8 mouse cellular contexts compared by ENCODE assay signal in the genomic region with DNA sequence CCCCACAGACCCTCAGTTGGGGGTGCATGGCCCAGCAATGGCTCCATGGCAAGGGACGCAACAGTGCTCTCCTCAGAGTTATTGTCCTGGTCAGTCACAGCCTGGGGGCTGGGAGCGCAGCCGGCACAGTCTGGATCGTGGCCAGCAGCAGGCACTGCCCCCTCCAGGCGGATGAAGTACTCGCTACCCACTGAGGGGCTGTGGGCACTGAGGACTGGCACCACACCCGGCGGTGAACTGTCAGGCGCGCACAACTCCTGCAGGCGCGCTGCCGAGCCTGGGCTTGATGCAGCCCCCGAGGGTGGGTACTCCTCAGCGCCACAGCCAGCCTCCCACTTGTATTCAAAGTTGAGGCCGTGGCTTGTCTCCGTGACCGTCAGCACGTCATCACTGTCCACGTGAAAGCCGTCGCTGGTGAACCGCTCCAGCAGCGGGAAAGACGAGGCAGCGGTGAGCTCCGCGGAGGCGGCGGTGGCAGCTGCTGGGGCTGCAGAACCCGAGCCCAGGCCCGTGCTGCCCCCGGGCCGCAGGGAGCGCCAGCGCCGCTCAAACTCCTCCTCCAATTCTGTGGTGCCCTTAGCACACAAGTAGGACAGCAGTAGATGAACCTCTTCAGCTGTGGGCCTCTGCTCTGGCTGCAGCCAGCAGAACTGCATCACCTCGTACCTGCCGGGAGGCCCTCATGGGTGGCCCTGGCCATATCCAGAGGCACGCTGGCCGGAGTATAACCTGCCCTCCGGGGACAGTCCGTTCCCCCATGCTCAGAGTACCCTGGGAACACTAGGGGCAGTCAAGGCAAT. TPM values are rescaled to one million over a fixed set of nuclear protein-coding genes. Genes with fewer than 3 reads are reported as not detected.
DNase-seq lines count a peak whose midpoint lies in the region; ATAC-seq and TF ChIP-seq lines count a peak whose summit lies in the region.

No protein-coding gene starts in this region.

- H3K27me3 ChIP-seq in heart, postnatal 0 days (ENCODE audit: control insufficient read depth, insufficient read depth, low read length) = peaks cover 21% of the 10 kb centered on the region; the same call in 1 of the 2 replicates
- no peaks in the 10 kb centered on the region; the same call in none of the 2 replicates for H3K27me3 ChIP-seq in midbrain, embryonic 11.5 days (ENCODE audit: control insufficient read depth, insufficient read depth, low read length)

- peak overlapping the region; percentile 52 for H3K4me2 ChIP-seq in heart, postnatal 0 days (ENCODE audit: low read depth, low read length)
- peak overlapping the region; percentile 17; the same call in 1 of the 2 replicates for H3K4me2 ChIP-seq in midbrain, embryonic 11.5 days

- ATAC-seq in heart, postnatal 0 days (ENCODE audit: insufficient read depth, low read depth) = peak; percentile 30; the same call in 1 of the 2 replicates
- ATAC-seq in midbrain, embryonic 11.5 days (ENCODE audit: low FRiP score) = peak; percentile 8; the same call in 1 of the 2 replicates
- ATAC-seq in megakaryocyte-erythroid progenitor cell, adult 5-6 weeks (replicated peaks; ENCODE audit: low FRiP score, low TSS enrichment, poor library complexity, severe bottlenecking) = no peak

- no peaks in the 10 kb centered on the region for H3K36me3 ChIP-seq in heart, postnatal 0 days (replicated peaks; ENCODE audit: control insufficient read depth, insufficient read depth, low read length)
- no peaks in the 10 kb centered on the region for H3K36me3 ChIP-seq in midbrain, embryonic 11.5 days (ENCODE audit: control insufficient read depth, insufficient read depth, low read length)

- no peaks in the 10 kb centered on the region for H3K9me3 ChIP-seq in heart, postnatal 0 days (replicated peaks; ENCODE audit: control insufficient read depth, low read length)
- H3K9me3 ChIP-seq in midbrain, embryonic 11.5 days (ENCODE audit: control insufficient read depth, low read length) = no peaks in the 10 kb centered on the region

- no peak overlapping the region for H3K9ac ChIP-seq in heart, postnatal 0 days (replicated peaks; ENCODE audit: low read depth, low read length)
- H3K9ac ChIP-seq in midbrain, embryonic 11.5 days (ENCODE audit: low read length) = no peak overlapping the region

- H3K4me3 ChIP-seq in heart, postnatal 0 days (ENCODE audit: low read depth, low read length) = peak overlapping the region; percentile 24; the same call in 1 of the 2 replicates
- no peak overlapping the region for H3K4me3 ChIP-seq in midbrain, embryonic 11.5 days (ENCODE audit: low read depth, low read length)

- no peak overlapping the region for H3K27ac ChIP-seq in heart, postnatal 0 days (ENCODE audit: low read depth)
- H3K27ac ChIP-seq in midbrain, embryonic 11.5 days (ENCODE audit: low read depth, low read length) = no peak overlapping the region

- 32% methylated on average over 43 of the region's 43 CpGs for WGBS in heart, postnatal 0 days
- WGBS in midbrain, embryonic 11.5 days = 42% methylated on average over 43 of the region's 43 CpGs

- peaks cover 4% of the 10 kb centered on the region; the same call in 1 of the 2 replicates for H3K4me1 ChIP-seq in heart, postnatal 0 days (ENCODE audit: control insufficient read depth, insufficient read depth)
- peaks cover 8% of the 10 kb centered on the region for H3K4me1 ChIP-seq in midbrain, embryonic 11.5 days (ENCODE audit: control insufficient read depth, insufficient read depth, low read length)

- peak; percentile 28; the same call in 1 of the 2 replicates for TF ChIP-seq CTCF in heart, postnatal 0 days (IDR thresholded peaks at IDR 0.05; ENCODE audit: low read depth)

- TF ChIP-seq EP300 in heart, postnatal 0 days (IDR thresholded peaks at IDR 0.05; ENCODE audit: low read depth) = no peak

- peak; percentile 74 to 81 for DNase-seq in layer of hippocampus, postnatal 10 days (ENCODE audit: low spot score in 2 of 2)
- DNase-seq in layer of hippocampus, postnatal 14 days (ENCODE audit: low spot score in 2 of 2) = no peak
- DNase-seq in cerebellum, postnatal 4 days (ENCODE audit: low spot score in 2 of 2) = peak; percentile 46 to 84
- DNase-seq in heart, postnatal 0 days (ENCODE audit: low spot score) = peak; percentile 33
- no peak for DNase-seq in midbrain, embryonic 11.5 days (ENCODE audit: low spot score, missing footprints)
- no peak for DNase-seq in spleen, postnatal 4 days (ENCODE audit: low spot score in 2 of 2)
- no peak for DNase-seq in layer of hippocampus, adult 9-11 months

RNA-seq across cellular contexts. Expression of gene Aatk, which starts 35.0 kb away (rescaled TPM):
- total RNA-seq in layer of hippocampus, postnatal 10 days (2021) = 100 to 1,000 TPM; 136 to 148 TPM
- total RNA-seq in layer of hippocampus, postnatal 14 days (2021) = 100 to 1,000 TPM; 193 to 202 TPM
- 4.7 and 22.1 TPM in 2 replicates for total RNA-seq in heart, postnatal 0 days (2014; rRNA removed; ENCODE audit: low replicate concordance)
- 0.63 and 0.71 TPM in 2 replicates for polyA plus RNA-seq in heart, postnatal 0 days (2015; fragmentation: Nextera tagmentation; extraction: Ambion mirVana)
- 1.3 TPM in 2 replicates for polyA plus RNA-seq in midbrain, embryonic 11.5 days (2014; fragmentation: Nextera tagmentation; extraction: Ambion mirVana)
- 0.62 TPM in 1 of 2 replicates, not detected in the other for total RNA-seq in megakaryocyte-erythroid progenitor cell, adult 5-6 weeks (2014; fragmentation: Nextera tagmentation)
- total RNA-seq in megakaryocyte-erythroid progenitor cell, adult 5-6 weeks (2017) = not detected in 2 replicates

Comparison
In these comparisons a context has a peak if more than half of its experiments do, and no peak if none do; other contexts are left out.
1. DNase-seq: peak in layer of hippocampus, postnatal 10 days (2 of 2), cerebellum, postnatal 4 days (2 of 2) and heart, postnatal 0 days (single experiment); none in layer of hippocampus, postnatal 14 days (0 of 2), midbrain, embryonic 11.5 days (single experiment), spleen, postnatal 4 days (0 of 2) and layer of hippocampus, adult 9-11 months (single experiment).